ENCODE assay signal across 17 mouse cellular contexts in the genomic region with DNA sequence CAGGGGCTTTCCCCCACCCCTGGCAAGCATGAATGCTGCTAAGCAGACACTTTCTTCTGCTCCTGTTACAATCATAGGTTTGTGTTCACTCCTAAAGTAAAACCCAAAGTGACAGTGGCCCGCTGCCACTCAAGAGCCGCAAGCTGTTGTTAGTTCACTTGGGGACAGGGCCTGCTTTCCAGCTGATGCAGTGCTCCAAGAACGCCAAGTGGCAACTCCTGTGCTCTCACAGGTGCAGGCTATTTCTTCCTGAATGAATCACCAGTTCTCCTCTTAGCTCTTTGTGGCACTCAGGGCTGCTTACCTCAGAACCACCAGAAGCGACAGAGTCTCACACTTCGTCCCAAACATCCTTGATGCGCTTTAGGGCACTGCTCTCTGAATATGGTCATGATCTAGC.
"Had no signal": no experiment of that assay in that cellular context is flagged by ENCODE, and none has a peak within 500 bp of the region (broad histone marks: within the 10 kb centered on the region; RNA-seq: fewer than 3 reads in every experiment).

No protein-coding gene starts in this region.

- H3K4me1 ChIP-seq: liver, embryonic 13.5 days; megakaryocyte, embryonic 14.5 days; midbrain, embryonic 13.5 days; neural tube, embryonic 12.5 days; neural tube, embryonic 15.5 days; stomach, embryonic 15.5 days had no signal

- ATAC-seq: midbrain, embryonic 13.5 days had no signal

- H3K9ac ChIP-seq: liver, embryonic 13.5 days; midbrain, embryonic 13.5 days; neural tube, embryonic 12.5 days; neural tube, embryonic 15.5 days; stomach, embryonic 15.5 days had no signal

- H3K27ac ChIP-seq: left cerebral cortex, adult 2 months; liver, embryonic 13.5 days; midbrain, embryonic 10.5 days; midbrain, embryonic 13.5 days; neural tube, embryonic 12.5 days; neural tube, embryonic 15.5 days; stomach, embryonic 15.5 days had no signal

- H3K36me3 ChIP-seq: liver, embryonic 13.5 days; midbrain, embryonic 10.5 days; midbrain, embryonic 13.5 days; neural tube, embryonic 12.5 days; neural tube, embryonic 15.5 days; stomach, embryonic 15.5 days had no signal

- H3K4me2 ChIP-seq: liver, embryonic 13.5 days; midbrain, embryonic 13.5 days; neural tube, embryonic 12.5 days; neural tube, embryonic 15.5 days; stomach, embryonic 15.5 days had no signal

- H3K4me3 ChIP-seq: left cerebral cortex, adult 2 months; liver, embryonic 13.5 days; megakaryocyte, embryonic 14.5 days; midbrain, embryonic 10.5 days; midbrain, embryonic 13.5 days; neural tube, embryonic 12.5 days; neural tube, embryonic 15.5 days; stomach, embryonic 15.5 days had no signal

- H3K9me3 ChIP-seq: liver, embryonic 13.5 days; midbrain, embryonic 10.5 days; midbrain, embryonic 13.5 days; neural tube, embryonic 12.5 days; neural tube, embryonic 15.5 days; stomach, embryonic 15.5 days had no signal

- DNase-seq: kidney, adult 9 months; kidney, postnatal 25 days; layer of hippocampus, postnatal 36 days; liver, embryonic 13.5 days; lung, adult 2 months; right cerebral cortex, adult 18-20 months; right cerebral cortex, postnatal 14 days; right cerebral cortex, postnatal 4 days; spleen, adult 18-20 months; thymus, postnatal 36 days had no signal

- H3K27me3 ChIP-seq: liver, embryonic 13.5 days; megakaryocyte, embryonic 14.5 days; midbrain, embryonic 13.5 days; neural tube, embryonic 12.5 days; neural tube, embryonic 15.5 days; stomach, embryonic 15.5 days had no signal
